Mouse (Mus musculus): Measurements from ENCODE around the gene Slc8b1. TPM values are rescaled to one million over a fixed set of nuclear protein-coding genes. Genes with fewer than 3 reads are reported as not detected.
A peak's percentile ranks its signal among the peaks of the same experiment; 100 is the strongest.

Gene Slc8b1
- polyA plus RNA-seq, 1 experiment from 2014 or later, result 3.1 TPM

DNA sequence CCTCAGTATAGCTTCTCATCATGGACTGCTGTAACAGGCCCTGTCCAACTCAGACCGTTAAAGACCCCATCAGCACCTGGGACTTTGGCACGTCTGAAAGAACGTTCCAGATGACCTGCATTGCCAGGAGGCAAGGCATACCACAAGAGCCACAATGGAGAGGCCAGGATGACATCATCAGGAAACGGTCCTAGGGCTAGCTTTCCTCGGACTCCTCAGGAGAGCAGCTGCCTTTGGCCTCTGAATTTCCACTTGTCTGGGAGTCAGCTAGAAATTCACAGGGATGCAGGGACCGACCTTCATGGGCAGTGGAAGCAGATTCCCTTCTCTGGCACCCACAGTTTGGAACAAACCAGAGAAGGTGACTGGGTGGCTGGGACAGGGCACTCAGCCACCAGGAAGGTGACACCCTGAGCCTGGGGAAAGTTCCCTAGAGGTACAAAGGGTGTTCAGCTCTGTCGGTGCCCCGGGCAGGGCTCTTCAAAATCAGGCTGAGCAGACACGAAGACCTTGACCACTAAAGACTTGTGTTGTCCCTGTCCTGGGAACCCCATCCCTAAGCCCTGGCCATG lies 55.8 kb downstream of the Slc8b1 start:
- no peaks in the 10 kb centered on the region for H3K36me3 ChIP-seq (ENCODE audit: control insufficient read depth, insufficient read depth, low read length)
- no peak overlapping the region for H3K4me2 ChIP-seq (ENCODE audit: low read length)
- peak overlapping the region; percentile 42 to 71 for H3K27ac ChIP-seq (replicated peaks in 1 of 2; ENCODE audit: control insufficient read depth in 1 of 2, insufficient read depth in 1 of 2, low read depth in 2 of 2, low read length in 2 of 2)
- H3K9ac ChIP-seq (ENCODE audit: low read length), result peak overlapping the region; percentile 9; the same call in 1 of the 2 replicates
- no peak overlapping the region for H3K4me3 ChIP-seq (ENCODE audit: control insufficient read depth in 1 of 2, insufficient read depth in 1 of 2, low read depth in 1 of 2, low read length in 2 of 2)
- 37% methylated on average over 9 of the region's 9 CpGs for WGBS
- no peak for ATAC-seq (ENCODE audit: insufficient number of reproducible peaks, insufficient read depth, low FRiP score, low read depth)
- no peaks in the 10 kb centered on the region for H3K27me3 ChIP-seq (ENCODE audit: control insufficient read depth, insufficient read depth, low read length)
- no peaks in the 10 kb centered on the region for H3K9me3 ChIP-seq (ENCODE audit: control insufficient read depth, low read length)
- peaks cover 65 to 70% of the 10 kb centered on the region in 2 experiments for H3K4me1 ChIP-seq (ENCODE audit: control insufficient read depth in 2 of 2, insufficient read depth in 2 of 2, low read length in 2 of 2)

DNA sequence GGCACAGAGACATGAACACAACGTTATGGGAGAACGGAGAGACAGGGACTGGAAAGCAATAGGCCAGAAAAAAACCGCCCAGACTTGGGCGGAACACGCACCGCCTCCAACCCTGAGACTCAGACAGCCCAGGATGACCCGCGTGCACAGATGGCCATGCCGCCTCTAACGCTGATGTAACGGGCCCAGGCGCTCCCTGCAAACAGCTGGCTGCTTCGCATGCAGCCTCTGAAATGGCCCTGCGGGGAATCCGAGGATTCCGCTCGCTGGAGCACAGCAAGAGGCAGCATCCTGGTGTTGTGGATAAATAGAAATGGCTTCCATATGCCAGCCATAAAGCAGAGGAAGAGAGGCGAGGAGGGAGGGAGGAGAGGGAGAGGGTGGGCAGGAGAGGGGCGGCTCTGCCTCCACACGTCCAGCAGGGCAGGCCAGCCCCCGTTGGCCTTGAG lies 56.3 kb downstream of the Slc8b1 start:
- 51% methylated on average over 21 of the region's 21 CpGs for WGBS
- Histone ChIP-seq H3K9ac (ENCODE audit: low read length) (no peak overlapping the region), H3K36me3 (ENCODE audit: control insufficient read depth, insufficient read depth, low read length) (no peaks in the 10 kb centered on the region), H3K4me1 (ENCODE audit: control insufficient read depth in 2 of 2, insufficient read depth in 2 of 2, low read length in 2 of 2) (peaks cover 65 to 70% of the 10 kb centered on the region in 2 experiments), H3K4me2 (ENCODE audit: low read length) (no peak overlapping the region), H3K27ac (replicated peaks in 1 of 2; ENCODE audit: control insufficient read depth in 1 of 2, insufficient read depth in 1 of 2, low read depth in 2 of 2, low read length in 2 of 2) (peak overlapping the region; percentile 42 to 71), H3K9me3 (ENCODE audit: control insufficient read depth, low read length) (no peaks in the 10 kb centered on the region), H3K27me3 (ENCODE audit: control insufficient read depth, insufficient read depth, low read length) (no peaks in the 10 kb centered on the region), H3K4me3 (ENCODE audit: control insufficient read depth in 1 of 2, insufficient read depth in 1 of 2, low read depth in 1 of 2, low read length in 2 of 2) (no peak overlapping the region)
- ATAC-seq (ENCODE audit: insufficient number of reproducible peaks, insufficient read depth, low FRiP score, low read depth), result no peak

DNA sequence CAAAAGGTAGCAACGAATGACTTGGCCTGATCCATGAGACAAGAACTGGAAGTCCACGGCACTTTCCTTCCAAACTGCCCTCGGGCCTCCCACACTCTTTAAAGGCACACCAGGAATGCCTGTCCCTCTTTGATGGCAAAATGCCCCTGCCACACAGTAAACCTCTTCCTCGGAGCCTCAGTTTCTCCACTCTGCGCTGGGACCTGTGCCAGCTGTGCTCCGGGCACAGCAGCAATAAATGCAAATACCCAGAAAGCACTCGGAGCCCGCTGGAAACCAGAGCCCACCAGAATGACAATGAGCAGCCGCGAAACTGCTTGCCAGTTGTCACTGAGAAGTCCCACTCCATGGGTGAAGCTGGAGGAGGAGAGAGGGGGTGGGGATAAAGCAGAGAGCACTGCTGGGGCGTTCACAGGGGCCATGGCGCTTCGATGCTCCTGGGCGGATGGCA lies 56.8 kb downstream of the Slc8b1 start:
- Histone ChIP-seq H3K4me1 (ENCODE audit: control insufficient read depth in 2 of 2, insufficient read depth in 2 of 2, low read length in 2 of 2) (peaks cover 63 to 68% of the 10 kb centered on the region in 2 experiments), H3K4me3 (ENCODE audit: control insufficient read depth in 1 of 2, insufficient read depth in 1 of 2, low read depth in 1 of 2, low read length in 2 of 2) (no peak overlapping the region), H3K36me3 (ENCODE audit: control insufficient read depth, insufficient read depth, low read length) (no peaks in the 10 kb centered on the region), H3K27ac (replicated peaks in 1 of 2; ENCODE audit: control insufficient read depth in 1 of 2, insufficient read depth in 1 of 2, low read depth in 2 of 2, low read length in 2 of 2) (no peak overlapping the region), H3K4me2 (ENCODE audit: low read length) (no peak overlapping the region), H3K9me3 (ENCODE audit: control insufficient read depth, low read length) (no peaks in the 10 kb centered on the region), H3K27me3 (ENCODE audit: control insufficient read depth, insufficient read depth, low read length) (no peaks in the 10 kb centered on the region), H3K9ac (ENCODE audit: low read length) (no peak overlapping the region)
- 64% methylated on average over 14 of the region's 14 CpGs for WGBS
- no peak for ATAC-seq (ENCODE audit: insufficient number of reproducible peaks, insufficient read depth, low FRiP score, low read depth)

- Histone ChIP-seq H3K9ac (ENCODE audit: low read length) (no peak overlapping the region), H3K4me3 (ENCODE audit: control insufficient read depth in 1 of 2, insufficient read depth in 1 of 2, low read depth in 1 of 2, low read length in 2 of 2) (no peak overlapping the region), H3K27me3 (ENCODE audit: control insufficient read depth, insufficient read depth, low read length) (no peaks in the 10 kb centered on the region), H3K9me3 (ENCODE audit: control insufficient read depth, low read length) (no peaks in the 10 kb centered on the region), H3K27ac (replicated peaks in 1 of 2; ENCODE audit: control insufficient read depth in 1 of 2, insufficient read depth in 1 of 2, low read depth in 2 of 2, low read length in 2 of 2) (no peak overlapping the region), H3K4me2 (ENCODE audit: low read length) (no peak overlapping the region), H3K4me1 (ENCODE audit: control insufficient read depth in 2 of 2, insufficient read depth in 2 of 2, low read length in 2 of 2) (peaks cover 57 to 62% of the 10 kb centered on the region in 2 experiments), H3K36me3 (ENCODE audit: control insufficient read depth, insufficient read depth, low read length) (no peaks in the 10 kb centered on the region)
- WGBS, result 74% methylated on average over 9 of the region's 9 CpGs
- no peak for ATAC-seq (ENCODE audit: insufficient number of reproducible peaks, insufficient read depth, low FRiP score, low read depth)
Observed at GRCm38 (mm10) chr5:120568336-120568768, 57.4 kb downstream of the Slc8b1 start.

DNA sequence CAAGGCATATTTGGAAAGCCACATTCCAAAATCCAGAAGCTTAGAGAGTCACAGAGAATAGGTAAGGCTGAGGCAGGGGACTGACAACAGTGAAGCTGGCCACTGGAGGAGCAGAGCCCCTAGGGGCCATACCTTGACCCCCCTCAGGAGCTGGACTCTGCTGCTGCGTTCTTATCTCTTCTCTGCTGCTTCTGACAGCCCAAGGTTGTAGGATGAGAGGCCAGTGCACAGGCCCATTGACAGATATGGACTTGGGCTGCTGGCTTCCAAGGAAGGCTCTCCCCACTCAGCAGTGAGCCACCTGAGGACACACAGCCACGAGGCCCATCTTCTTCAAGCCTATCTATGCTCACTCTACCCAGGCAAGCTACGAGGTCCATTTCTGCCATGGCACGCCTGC lies 58.0 kb downstream of the Slc8b1 start:
- H3K27me3 ChIP-seq (ENCODE audit: control insufficient read depth, insufficient read depth, low read length), result no peaks in the 10 kb centered on the region
- 50% methylated on average over 4 of the region's 4 CpGs for WGBS
- no peak overlapping the region for H3K4me3 ChIP-seq (ENCODE audit: control insufficient read depth in 1 of 2, insufficient read depth in 1 of 2, low read depth in 1 of 2, low read length in 2 of 2)
- H3K36me3 ChIP-seq (ENCODE audit: control insufficient read depth, insufficient read depth, low read length), result no peaks in the 10 kb centered on the region
- peaks cover 51 to 57% of the 10 kb centered on the region in 2 experiments for H3K4me1 ChIP-seq (ENCODE audit: control insufficient read depth in 2 of 2, insufficient read depth in 2 of 2, low read length in 2 of 2)
- H3K27ac ChIP-seq (replicated peaks in 1 of 2; ENCODE audit: control insufficient read depth in 1 of 2, insufficient read depth in 1 of 2, low read depth in 2 of 2, low read length in 2 of 2), result no peak overlapping the region
- H3K9ac ChIP-seq (ENCODE audit: low read length), result no peak overlapping the region
- H3K4me2 ChIP-seq (ENCODE audit: low read length), result no peak overlapping the region
- H3K9me3 ChIP-seq (ENCODE audit: control insufficient read depth, low read length), result no peaks in the 10 kb centered on the region
- ATAC-seq (ENCODE audit: insufficient number of reproducible peaks, insufficient read depth, low FRiP score, low read depth), result no peak

DNA sequence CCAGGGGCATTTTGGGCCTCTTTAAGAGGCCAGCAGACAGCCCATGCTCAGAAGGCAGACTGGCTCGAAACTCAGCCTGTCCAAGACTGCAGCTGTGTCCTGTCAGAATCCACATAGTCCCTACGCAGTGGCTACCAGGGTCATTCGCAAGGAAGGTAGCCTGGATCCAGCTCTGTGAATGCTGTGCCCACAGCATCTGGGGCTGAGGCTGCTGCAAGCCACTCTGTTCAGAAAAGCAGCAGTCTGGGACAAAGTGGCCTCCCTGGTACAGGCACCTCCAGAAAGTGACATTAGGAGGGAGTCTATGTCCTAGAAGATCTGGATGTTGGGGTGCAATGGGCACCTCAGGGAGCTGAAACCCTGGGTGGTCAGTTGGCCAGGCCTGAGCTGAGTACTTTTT lies 58.8 kb downstream of the Slc8b1 start:
- no peak overlapping the region for H3K27ac ChIP-seq (replicated peaks in 1 of 2; ENCODE audit: control insufficient read depth in 1 of 2, insufficient read depth in 1 of 2, low read depth in 2 of 2, low read length in 2 of 2)
- WGBS, result 80% methylated on average over 3 of the region's 3 CpGs
- 0 out of 2 replicates have a peak, but pooled peaks cover 3% of the 10 kb centered on the region for H3K36me3 ChIP-seq (ENCODE audit: control insufficient read depth, insufficient read depth, low read length)
- H3K4me2 ChIP-seq (ENCODE audit: low read length), result no peak overlapping the region
- H3K4me3 ChIP-seq (ENCODE audit: control insufficient read depth in 1 of 2, insufficient read depth in 1 of 2, low read depth in 1 of 2, low read length in 2 of 2), result no peak overlapping the region
- no peak overlapping the region for H3K9ac ChIP-seq (ENCODE audit: low read length)
- H3K27me3 ChIP-seq (ENCODE audit: control insufficient read depth, insufficient read depth, low read length), result no peaks in the 10 kb centered on the region
- no peaks in the 10 kb centered on the region for H3K9me3 ChIP-seq (ENCODE audit: control insufficient read depth, low read length)
- H3K4me1 ChIP-seq (ENCODE audit: control insufficient read depth in 2 of 2, insufficient read depth in 2 of 2, low read length in 2 of 2), result peaks cover 50 to 59% of the 10 kb centered on the region in 2 experiments
- ATAC-seq (ENCODE audit: insufficient number of reproducible peaks, insufficient read depth, low FRiP score, low read depth), result no peak

DNA sequence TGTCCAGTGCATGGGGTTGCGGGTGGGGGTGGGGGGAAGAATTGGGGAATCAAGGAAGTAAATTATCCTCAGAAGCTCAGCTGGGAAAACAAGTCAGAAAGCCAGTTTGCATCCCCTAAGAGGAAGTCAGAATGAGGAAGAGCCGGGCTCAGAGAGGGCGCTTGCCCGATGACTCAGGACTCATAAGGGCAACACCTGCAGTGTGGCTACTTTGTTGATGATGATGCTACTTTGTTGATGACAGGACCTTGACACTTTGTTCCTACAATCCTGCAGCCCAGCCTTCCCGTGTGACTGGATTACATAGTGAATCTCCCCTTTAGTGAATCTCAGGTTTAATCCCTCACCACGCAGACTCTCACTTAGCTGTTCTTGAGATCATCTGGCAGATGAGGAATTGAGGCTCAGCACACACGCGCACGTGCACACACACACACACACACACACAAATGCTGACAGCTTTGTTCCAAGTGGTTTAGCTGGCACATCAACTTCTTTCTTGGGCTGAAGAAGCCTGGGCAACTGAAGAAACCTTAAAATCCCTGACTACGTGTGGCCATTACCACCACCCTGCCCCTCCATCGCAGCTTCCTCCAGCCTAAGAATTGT lies 59.4 kb downstream of the Slc8b1 start:
- no peaks in the 10 kb centered on the region for H3K27me3 ChIP-seq (ENCODE audit: control insufficient read depth, insufficient read depth, low read length)
- H3K4me1 ChIP-seq (ENCODE audit: control insufficient read depth in 2 of 2, insufficient read depth in 2 of 2, low read length in 2 of 2), result peaks cover 47 to 61% of the 10 kb centered on the region in 2 experiments
- H3K4me3 ChIP-seq (ENCODE audit: control insufficient read depth in 1 of 2, insufficient read depth in 1 of 2, low read depth in 1 of 2, low read length in 2 of 2), result no peak overlapping the region
- H3K36me3 ChIP-seq (ENCODE audit: control insufficient read depth, insufficient read depth, low read length), result 0 out of 2 replicates have a peak, but pooled peaks cover 3% of the 10 kb centered on the region
- H3K9ac ChIP-seq (ENCODE audit: low read length), result no peak overlapping the region
- 89% methylated on average over 11 of the region's 11 CpGs for WGBS
- no peak overlapping the region for H3K27ac ChIP-seq (replicated peaks in 1 of 2; ENCODE audit: control insufficient read depth in 1 of 2, insufficient read depth in 1 of 2, low read depth in 2 of 2, low read length in 2 of 2)
- no peak overlapping the region for H3K4me2 ChIP-seq (ENCODE audit: low read length)
- no peak for ATAC-seq (ENCODE audit: insufficient number of reproducible peaks, insufficient read depth, low FRiP score, low read depth)
- no peaks in the 10 kb centered on the region for H3K9me3 ChIP-seq (ENCODE audit: control insufficient read depth, low read length)

Data from heart, embryonic 14.5 days (tissue).